Mouse (Mus musculus): ENCODE measurements around the gene Pcbp4. TPM values are rescaled to one million over a fixed set of nuclear protein-coding genes. Genes with fewer than 3 reads are reported as not detected.

Gene Pcbp4
- polyA plus RNA-seq, 1 experiment from 2014 or later, result 243 TPM

DNA sequence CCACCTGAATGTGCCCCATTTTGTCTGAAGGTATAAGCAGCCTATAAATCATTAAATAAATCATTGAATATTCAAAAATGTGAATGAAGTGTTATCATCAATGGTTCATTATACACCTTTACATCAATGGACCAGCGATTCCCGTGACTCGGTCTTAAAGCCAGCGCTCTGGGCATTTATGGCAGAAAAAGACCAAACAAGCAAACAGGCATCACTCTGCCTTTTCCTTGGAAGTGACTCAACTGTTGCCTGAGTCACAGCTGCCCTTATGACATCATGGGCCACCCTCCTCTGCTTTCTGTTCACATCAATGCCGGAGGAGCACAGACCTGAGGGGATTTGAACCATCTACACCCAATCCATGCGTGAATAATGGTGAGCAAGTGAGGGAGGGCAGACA lies 46.6 kb downstream of the Pcbp4 start, which contains the start of gene Iqcf1:
Iqcf1 (plus strand) TSS at position 301 of the 400 bp plus-strand sequence.
- no peak for ATAC-seq

DNA sequence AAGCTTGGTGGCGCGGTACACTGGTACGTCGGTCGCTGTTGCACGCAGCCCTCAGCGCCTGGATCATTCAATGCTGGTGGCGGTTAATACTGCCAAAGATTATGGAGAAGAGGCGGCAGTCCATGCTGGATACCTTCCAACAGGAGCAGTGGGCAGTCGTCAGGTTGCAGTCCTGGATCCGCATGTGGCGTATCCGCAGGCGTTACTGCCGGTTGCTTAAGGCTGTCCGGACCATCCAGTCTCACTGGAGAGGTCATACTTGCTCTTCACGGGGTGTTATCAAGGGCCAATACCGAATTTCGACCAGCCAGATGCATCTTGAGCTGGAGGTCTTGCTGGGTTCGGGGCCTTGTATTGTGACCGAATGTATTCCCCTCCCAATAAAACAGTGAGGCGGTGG lies 48.8 kb downstream of the Pcbp4 start:
- Histone ChIP-seq H3K27me3 (no peaks in the 10 kb centered on the region), H3K27ac (no peak overlapping the region), H3K4me2 (no peak overlapping the region), H3K9ac (no peak overlapping the region), H3K4me3 (no peak overlapping the region), H3K36me3 (ENCODE audit: poor library complexity, severe bottlenecking) (no peaks in the 10 kb centered on the region), H3K9me3 (replicated peaks) (no peaks in the 10 kb centered on the region), H3K4me1 (no peaks in the 10 kb centered on the region)
- 84% methylated on average over 22 of the region's 22 CpGs for WGBS
- no peak for ATAC-seq

More for the DNA sequence above, 46.6 kb downstream of the Pcbp4 start, which contains the start of gene Iqcf1:
- no peak within 1 kb of the TSS for H3K9ac ChIP-seq
- H3K36me3 ChIP-seq (ENCODE audit: poor library complexity, severe bottlenecking), result no peaks in the 10 kb centered on the region
- H3K27me3 ChIP-seq, result no peaks in the 10 kb centered on the region
- 89% methylated on average over 6 of the region's 6 CpGs for WGBS
- H3K9me3 ChIP-seq (replicated peaks), result no peaks in the 10 kb centered on the region
- H3K27ac ChIP-seq, result no peak within 1 kb of the TSS
- no peak within 1 kb of the TSS for H3K4me3 ChIP-seq
- H3K4me1 ChIP-seq, result no peaks in the 10 kb centered on the region
- H3K4me2 ChIP-seq, result no peak within 1 kb of the TSS

DNA sequence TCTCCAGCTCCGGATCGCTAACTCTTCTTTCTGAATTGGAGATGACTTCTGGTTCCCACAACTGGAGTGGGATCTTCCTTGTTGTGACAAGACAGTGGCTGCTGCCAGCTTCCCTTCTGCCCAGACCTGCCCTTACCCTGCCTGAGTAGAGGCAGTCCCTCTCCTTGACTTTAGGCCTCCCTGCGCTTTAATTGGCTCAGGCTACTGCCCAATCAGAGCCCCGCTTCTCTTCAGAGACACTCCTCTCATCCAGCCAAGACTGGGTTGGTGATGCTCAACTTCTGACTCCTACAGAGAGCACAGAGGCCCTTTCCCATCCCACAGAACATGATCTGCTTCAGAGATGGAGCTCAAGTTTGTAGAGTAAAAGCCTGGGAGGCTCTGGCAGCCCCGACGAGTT lies 51.2 kb downstream of the Pcbp4 start:
- no peaks in the 10 kb centered on the region for H3K9me3 ChIP-seq (replicated peaks)
- H3K4me1 ChIP-seq, result no peaks in the 10 kb centered on the region
- no peak overlapping the region for H3K4me3 ChIP-seq
- no peaks in the 10 kb centered on the region for H3K36me3 ChIP-seq (ENCODE audit: poor library complexity, severe bottlenecking)
- WGBS, result 81% methylated on average over 6 of the region's 6 CpGs
- H3K27me3 ChIP-seq, result no peaks in the 10 kb centered on the region
- ATAC-seq, result no peak
- no peak overlapping the region for H3K27ac ChIP-seq
- H3K4me2 ChIP-seq, result no peak overlapping the region
- H3K9ac ChIP-seq, result no peak overlapping the region

DNA sequence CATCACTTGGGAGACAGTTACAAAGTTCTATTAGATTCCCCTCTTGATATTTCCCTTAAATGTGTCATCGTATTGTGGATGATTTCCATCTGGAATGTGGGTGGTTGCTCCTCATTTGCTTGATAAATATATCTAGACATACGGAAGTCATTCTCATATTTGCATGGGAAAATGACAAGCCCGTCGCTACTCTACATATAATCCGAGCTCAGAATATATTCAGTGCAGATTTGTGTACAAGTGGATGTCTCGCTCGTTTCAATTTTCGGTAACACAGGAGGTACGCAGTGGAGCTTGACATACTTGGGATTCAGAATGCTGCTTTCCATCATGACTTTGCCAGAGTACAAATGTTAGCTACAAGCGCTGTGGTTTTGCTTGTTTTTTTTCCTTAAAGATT lies 56.3 kb downstream of the Pcbp4 start:
- Histone ChIP-seq H3K36me3 (ENCODE audit: poor library complexity, severe bottlenecking) (no peaks in the 10 kb centered on the region), H3K4me1 (0 out of 2 replicates have a peak, but pooled peaks cover 3% of the 10 kb centered on the region), H3K4me2 (no peak overlapping the region), H3K9ac (no peak overlapping the region), H3K27ac (no peak overlapping the region), H3K27me3 (no peaks in the 10 kb centered on the region), H3K4me3 (no peak overlapping the region), H3K9me3 (replicated peaks) (no peaks in the 10 kb centered on the region)
- 94% methylated on average over 10 of the region's 10 CpGs for WGBS
- ATAC-seq, result no peak

DNA sequence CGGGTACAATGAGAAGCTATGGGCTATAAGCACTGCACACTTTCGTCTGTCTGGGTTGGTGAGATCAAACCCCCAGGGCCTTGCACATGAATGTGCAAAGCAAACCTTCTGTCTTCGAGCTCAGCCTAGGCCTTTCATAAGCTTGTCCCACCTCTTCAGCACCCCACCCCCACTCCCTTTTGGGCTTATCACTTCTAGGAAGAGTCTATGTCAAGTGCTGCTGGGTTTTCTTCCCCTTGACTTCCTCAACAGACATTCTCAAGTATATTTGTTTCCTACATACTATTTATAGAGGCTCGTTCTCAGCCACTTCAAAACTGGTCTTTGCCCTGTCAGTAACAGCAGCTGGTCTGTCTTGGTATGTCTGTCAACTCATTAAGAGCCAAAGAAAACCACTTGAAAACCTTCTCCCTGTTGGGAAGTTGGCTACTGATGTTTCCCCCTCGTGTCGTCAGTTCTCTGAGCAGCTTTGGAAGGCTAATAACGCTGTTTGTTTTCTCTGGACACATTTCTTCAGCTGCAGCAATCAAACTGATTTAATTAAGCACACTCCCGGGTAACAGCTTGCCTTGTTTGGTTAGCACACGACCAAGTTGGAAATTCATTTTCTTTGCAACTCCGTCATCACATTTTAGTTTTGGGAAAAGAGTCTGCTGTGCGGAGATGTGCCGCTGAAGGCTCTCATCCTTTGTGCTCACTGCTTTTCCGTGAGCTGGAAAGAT lies 59.8 kb downstream of the Pcbp4 start:
- no peak overlapping the region for H3K4me2 ChIP-seq
- no peaks in the 10 kb centered on the region for H3K9me3 ChIP-seq (replicated peaks)
- H3K4me3 ChIP-seq, result no peak overlapping the region
- ATAC-seq, result no peak
- 0 out of 2 replicates have a peak, but pooled peaks cover 3% of the 10 kb centered on the region for H3K4me1 ChIP-seq
- H3K36me3 ChIP-seq (ENCODE audit: poor library complexity, severe bottlenecking), result no peaks in the 10 kb centered on the region
- no peak overlapping the region; the same call in 1 of the 2 replicates for H3K27ac ChIP-seq
- no peaks in the 10 kb centered on the region for H3K27me3 ChIP-seq
- 59% methylated on average over 13 of the region's 13 CpGs for WGBS
- no peak overlapping the region for H3K9ac ChIP-seq

DNA sequence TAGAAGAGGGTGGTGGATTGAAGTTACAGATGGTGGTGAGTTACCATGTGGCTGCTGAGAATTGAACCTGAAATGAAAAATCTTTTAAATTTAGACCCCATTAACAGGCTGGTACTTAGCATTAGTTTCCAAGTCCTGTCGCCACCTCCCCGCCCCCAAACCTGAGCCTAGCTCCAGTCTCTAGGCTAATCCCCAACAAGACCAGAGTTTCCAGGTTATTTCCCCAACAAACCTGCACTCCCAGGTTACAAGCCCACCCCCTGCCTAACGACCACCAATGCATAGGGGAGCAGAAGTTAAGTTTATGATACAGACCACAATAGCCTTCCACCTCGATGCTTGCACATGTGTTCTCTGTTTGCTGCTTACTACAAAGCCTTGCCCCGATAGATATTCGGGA lies 60.5 kb downstream of the Pcbp4 start:
- Histone ChIP-seq H3K4me2 (no peak overlapping the region), H3K27me3 (no peaks in the 10 kb centered on the region), H3K4me1 (0 out of 2 replicates have a peak, but pooled peaks cover 3% of the 10 kb centered on the region), H3K4me3 (no peak overlapping the region), H3K9me3 (replicated peaks) (no peaks in the 10 kb centered on the region), H3K36me3 (ENCODE audit: poor library complexity, severe bottlenecking) (no peaks in the 10 kb centered on the region), H3K9ac (no peak overlapping the region), H3K27ac (no peak overlapping the region)
- no peak for ATAC-seq
- WGBS, result 79% methylated on average over 6 of the region's 6 CpGs

Other genes with a start within 250 kb of the Pcbp4 start
- not detected in 2 replicates for gene Tlr9, start 230.7 kb upstream of the Pcbp4 start, polyA plus RNA-seq (2015; fragmentation: Nextera tagmentation; extraction: Ambion mirVana)
- gene Alas1, start 204.6 kb upstream of the Pcbp4 start, polyA plus RNA-seq (2015; fragmentation: Nextera tagmentation; extraction: Ambion mirVana), result 86.8 and 87.7 TPM in 2 replicates
- 17.7 and 21.6 TPM in 2 replicates for gene Poc1a, start 172.2 kb upstream of the Pcbp4 start, polyA plus RNA-seq (2015; fragmentation: Nextera tagmentation; extraction: Ambion mirVana)
- 7.1 and 8.7 TPM in 2 replicates for gene Dusp7, start 84.7 kb upstream of the Pcbp4 start, polyA plus RNA-seq (2015; fragmentation: Nextera tagmentation; extraction: Ambion mirVana)
- 793 and 845 TPM in 2 replicates for gene Rpl29, start 23.8 kb upstream of the Pcbp4 start, polyA plus RNA-seq (2015; fragmentation: Nextera tagmentation; extraction: Ambion mirVana)
- gene Acy1, start 15.0 kb upstream of the Pcbp4 start, polyA plus RNA-seq (2015; fragmentation: Nextera tagmentation; extraction: Ambion mirVana), result 35.8 and 42.2 TPM in 2 replicates
- gene Abhd14b, start 5.8 kb upstream of the Pcbp4 start, polyA plus RNA-seq (2015; fragmentation: Nextera tagmentation; extraction: Ambion mirVana), result 3.0 and 4.3 TPM in 2 replicates
- 40.5 and 50.9 TPM in 2 replicates for gene Abhd14a, start 5.6 kb upstream of the Pcbp4 start, polyA plus RNA-seq (2015; fragmentation: Nextera tagmentation; extraction: Ambion mirVana)
- 0.37 and 0.45 TPM in 2 replicates for gene Gpr62, start 12.6 kb downstream of the Pcbp4 start, polyA plus RNA-seq (2015; fragmentation: Nextera tagmentation; extraction: Ambion mirVana)
- 52.8 and 58.5 TPM in 2 replicates for gene Rrp9, start 22.7 kb downstream of the Pcbp4 start, polyA plus RNA-seq (2015; fragmentation: Nextera tagmentation; extraction: Ambion mirVana)
- gene Parp3, start 23.7 kb downstream of the Pcbp4 start, polyA plus RNA-seq (2015; fragmentation: Nextera tagmentation; extraction: Ambion mirVana), result 0.23 and 0.70 TPM in 2 replicates
- not detected in 2 replicates for gene Iqcf1, start 46.7 kb downstream of the Pcbp4 start, polyA plus RNA-seq (2015; fragmentation: Nextera tagmentation; extraction: Ambion mirVana)
- gene Iqcf5, start 61.3 kb downstream of the Pcbp4 start, polyA plus RNA-seq (2015; fragmentation: Nextera tagmentation; extraction: Ambion mirVana), result not detected in 2 replicates
- not detected in 2 replicates for gene Iqcf3, start 108.3 kb downstream of the Pcbp4 start, polyA plus RNA-seq (2015; fragmentation: Nextera tagmentation; extraction: Ambion mirVana)
- not detected in 2 replicates for gene Iqcf4, start 117.7 kb downstream of the Pcbp4 start, polyA plus RNA-seq (2015; fragmentation: Nextera tagmentation; extraction: Ambion mirVana)
- gene Iqcf6, start 173.3 kb downstream of the Pcbp4 start, polyA plus RNA-seq (2015; fragmentation: Nextera tagmentation; extraction: Ambion mirVana), result not detected in 2 replicates
- gene Grm2, start 202.8 kb downstream of the Pcbp4 start, polyA plus RNA-seq (2015; fragmentation: Nextera tagmentation; extraction: Ambion mirVana), result 4.4 and 5.5 TPM in 2 replicates
- 28.5 and 29.4 TPM in 2 replicates for gene Tex264, start 232.6 kb downstream of the Pcbp4 start, polyA plus RNA-seq (2015; fragmentation: Nextera tagmentation; extraction: Ambion mirVana)

Data from forebrain, embryonic 13.5 days (tissue).